Mouse (Mus musculus): Measurements from ENCODE around the gene Pou2f3.

GRCm38 (mm10) chr9:43133525-43133924 lies 76.6 kb downstream of the Pou2f3 start:
- TF ChIP-seq CTCF (conservative IDR thresholded peaks at IDR 0.05; ENCODE audit: insufficient read depth, insufficient read length, low read depth, low read length) (no peak), POLR2A (IDR thresholded peaks at IDR 0.05; ENCODE audit: low read depth, low read length) (no peak)
